Mouse (Mus musculus): ENCODE data around the gene Olfr1484. TPM values are rescaled to one million over a fixed set of nuclear protein-coding genes. Genes with fewer than 3 reads are reported as not detected.
"Not testable (repeated sequence)": the region's sequence is repeated elsewhere in the genome, so short reads cannot be mapped to it uniquely, and the experiment has no call there.

Olfr1484 gene
- polyA plus RNA-seq (2015; fragmentation: Nextera tagmentation; extraction: Ambion mirVana), result not detected in 2 replicates

DNA sequence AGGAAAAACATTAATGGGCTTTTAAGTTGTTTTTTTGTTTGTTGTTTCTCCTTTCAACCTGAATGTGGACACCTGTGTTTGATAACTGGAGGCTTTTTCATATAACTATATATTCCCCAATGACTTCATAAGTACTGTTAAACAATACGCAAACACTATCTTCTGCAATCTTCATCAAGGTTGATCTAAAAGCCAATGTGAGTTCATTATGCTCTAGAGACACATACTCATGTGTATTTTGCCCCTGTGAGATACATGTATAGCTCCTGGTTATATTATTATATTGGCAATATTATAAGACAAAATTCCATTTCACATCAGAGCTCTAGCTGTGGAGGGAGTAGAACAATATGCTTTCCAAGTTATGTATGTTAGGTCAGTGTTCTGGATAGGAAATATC, at the start of gene Olfr1484:
Gene Olfr1484 (plus strand): TSS at position 301 of the 400 bp plus-strand sequence.
- Histone ChIP-seq H3K27me3 (ENCODE audit: insufficient read depth, low read length) (no peaks in the 10 kb centered on the region), H3K36me3 (ENCODE audit: insufficient read depth, low read length) (no peaks in the 10 kb centered on the region), H3K9me3 (replicated peaks; ENCODE audit: low read length) (no peaks in the 10 kb centered on the region), H3K27ac (no peak within 1 kb of the TSS), H3K9ac (ENCODE audit: low read depth, low read length) (no peak within 1 kb of the TSS), H3K4me3 (replicated peaks; ENCODE audit: low read depth, low read length) (no peak within 1 kb of the TSS), H3K4me2 (ENCODE audit: low read length) (no peak within 1 kb of the TSS), H3K4me1 (replicated peaks; ENCODE audit: insufficient read depth, low read length) (no peaks in the 10 kb centered on the region)
- TF ChIP-seq CTCF (IDR thresholded peaks at IDR 0.05; ENCODE audit: low read depth), result no peak
- 93% methylated on average over 1 of the region's 1 CpGs for WGBS
- ATAC-seq (replicated peaks; ENCODE audit: low FRiP score, low read depth) (no peak), DNase-seq (ENCODE audit: low spot score) (no peak)

DNA sequence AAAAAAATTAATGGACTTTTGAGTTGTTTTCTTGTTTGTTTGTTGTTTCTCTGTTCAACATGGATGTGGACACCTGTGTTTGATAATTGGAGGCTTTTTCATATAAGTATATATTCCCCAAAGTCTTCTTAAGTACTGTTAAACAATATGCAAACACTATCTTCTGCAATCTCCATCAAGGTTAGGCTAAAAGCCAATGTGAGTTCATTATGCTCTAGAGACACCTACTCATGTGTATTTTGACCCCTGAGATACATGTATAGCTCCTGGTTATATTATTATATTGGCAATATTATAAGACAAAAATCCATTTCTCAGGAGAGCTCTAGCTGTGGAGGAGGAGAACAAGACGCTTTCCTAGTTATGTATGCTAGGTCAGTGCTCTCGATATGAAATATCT, 33.8 kb downstream of the Olfr1484 start, which contains the start of gene Olfr1487:
Gene Olfr1487 (plus strand): TSS at position 301 of the 400 bp plus-strand sequence.
- not testable (repeated sequence) for H3K4me2 ChIP-seq (ENCODE audit: low read length); ATAC-seq (replicated peaks; ENCODE audit: low FRiP score, low read depth); H3K4me3 ChIP-seq (replicated peaks; ENCODE audit: low read depth, low read length); H3K4me1 ChIP-seq (replicated peaks; ENCODE audit: insufficient read depth, low read length); H3K27me3 ChIP-seq (ENCODE audit: insufficient read depth, low read length); H3K36me3 ChIP-seq (ENCODE audit: insufficient read depth, low read length); H3K9ac ChIP-seq (ENCODE audit: low read depth, low read length); DNase-seq (ENCODE audit: low spot score); H3K27ac ChIP-seq; H3K9me3 ChIP-seq (replicated peaks; ENCODE audit: low read length)
- WGBS, result 82% methylated on average over 2 of the region's 2 CpGs

DNA sequence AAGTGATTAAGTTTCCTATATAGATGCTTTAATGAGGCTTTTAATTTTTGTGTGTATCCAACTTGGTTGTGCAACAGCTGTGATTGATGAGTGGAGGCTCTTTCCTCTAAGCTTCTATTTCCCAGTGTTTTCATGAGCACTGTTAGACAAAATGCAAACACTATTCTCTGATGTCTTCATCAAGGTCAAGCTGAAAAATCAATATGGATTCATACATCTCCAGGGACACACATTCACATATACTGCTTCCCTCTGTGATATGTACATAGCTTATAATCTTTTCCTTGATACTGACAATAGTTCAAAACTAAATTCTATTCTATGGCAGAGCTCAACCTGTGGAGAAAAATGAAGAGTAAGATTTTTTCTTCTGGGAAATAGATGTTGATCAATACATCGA, 48.0 kb downstream of the Olfr1484 start, which contains the start of gene Olfr1489:
Gene Olfr1489 (plus strand): TSS at position 301 of the 400 bp plus-strand sequence.
- Histone ChIP-seq H3K4me2 (ENCODE audit: low read length) (no peak within 1 kb of the TSS), H3K36me3 (ENCODE audit: insufficient read depth, low read length) (no peaks in the 10 kb centered on the region), H3K4me1 (replicated peaks; ENCODE audit: insufficient read depth, low read length) (no peaks in the 10 kb centered on the region), H3K9me3 (replicated peaks; ENCODE audit: low read length) (no peaks in the 10 kb centered on the region), H3K27ac (no peak within 1 kb of the TSS), H3K4me3 (replicated peaks; ENCODE audit: low read depth, low read length) (no peak within 1 kb of the TSS), H3K9ac (ENCODE audit: low read depth, low read length) (no peak within 1 kb of the TSS), H3K27me3 (ENCODE audit: insufficient read depth, low read length) (no peaks in the 10 kb centered on the region)
- ATAC-seq (replicated peaks; ENCODE audit: low FRiP score, low read depth) (no peak), DNase-seq (ENCODE audit: low spot score) (no peak)
- WGBS, result 84% methylated on average over 1 of the region's 1 CpGs
- no peak for TF ChIP-seq CTCF (IDR thresholded peaks at IDR 0.05; ENCODE audit: low read depth)

Small RNA genes within 50 kb of the gene (microRNA-seq; reads per million reads assigned to microRNA genes)
- gene Gm22323, result not detected
- gene Gm23931, result not detected

Other genes starting within 250 kb of the Olfr1484 start
- not detected in 2 replicates for gene Olfr1466, start 244.6 kb upstream of the Olfr1484 start, polyA plus RNA-seq (2015; fragmentation: Nextera tagmentation; extraction: Ambion mirVana)
- not detected in 2 replicates for gene Olfr1467, start 221.3 kb upstream of the Olfr1484 start, polyA plus RNA-seq (2015; fragmentation: Nextera tagmentation; extraction: Ambion mirVana)
- gene Olfr1469, start 175.7 kb upstream of the Olfr1484 start, polyA plus RNA-seq (2015; fragmentation: Nextera tagmentation; extraction: Ambion mirVana), result not detected in 2 replicates
- not detected in 2 replicates for gene Olfr1471, start 140.1 kb upstream of the Olfr1484 start, polyA plus RNA-seq (2015; fragmentation: Nextera tagmentation; extraction: Ambion mirVana)
- gene Olfr1472, start 127.4 kb upstream of the Olfr1484 start, polyA plus RNA-seq (2015; fragmentation: Nextera tagmentation; extraction: Ambion mirVana), result not detected in 2 replicates
- not detected in 2 replicates for gene Olfr1474, start 113.9 kb upstream of the Olfr1484 start, polyA plus RNA-seq (2015; fragmentation: Nextera tagmentation; extraction: Ambion mirVana)
- not detected in 2 replicates for gene Olfr1475, start 103.3 kb upstream of the Olfr1484 start, polyA plus RNA-seq (2015; fragmentation: Nextera tagmentation; extraction: Ambion mirVana)
- gene Olfr1477, start 83.0 kb upstream of the Olfr1484 start, polyA plus RNA-seq (2015; fragmentation: Nextera tagmentation; extraction: Ambion mirVana), result not detected in 2 replicates
- gene Olfr1480, start 55.6 kb upstream of the Olfr1484 start, polyA plus RNA-seq (2015; fragmentation: Nextera tagmentation; extraction: Ambion mirVana), result not detected in 2 replicates
- not detected in 2 replicates for gene Olfr1487, start 33.9 kb downstream of the Olfr1484 start, polyA plus RNA-seq (2015; fragmentation: Nextera tagmentation; extraction: Ambion mirVana)
- gene Olfr1489, start 48.1 kb downstream of the Olfr1484 start, polyA plus RNA-seq (2015; fragmentation: Nextera tagmentation; extraction: Ambion mirVana), result not detected in 2 replicates
- gene Olfr1490, start 67.6 kb downstream of the Olfr1484 start, polyA plus RNA-seq (2015; fragmentation: Nextera tagmentation; extraction: Ambion mirVana), result not detected in 2 replicates
- gene Olfr1491, start 113.8 kb downstream of the Olfr1484 start, polyA plus RNA-seq (2015; fragmentation: Nextera tagmentation; extraction: Ambion mirVana), result not detected in 2 replicates
- not detected in 2 replicates for gene Olfr1493-ps1, start 139.8 kb downstream of the Olfr1484 start, polyA plus RNA-seq (2015; fragmentation: Nextera tagmentation; extraction: Ambion mirVana)
- gene Olfr1494, start 156.2 kb downstream of the Olfr1484 start, polyA plus RNA-seq (2015; fragmentation: Nextera tagmentation; extraction: Ambion mirVana), result not detected in 2 replicates
- not detected in 2 replicates for gene Olfr1495, start 181.1 kb downstream of the Olfr1484 start, polyA plus RNA-seq (2015; fragmentation: Nextera tagmentation; extraction: Ambion mirVana)
- gene Olfr1496, start 194.4 kb downstream of the Olfr1484 start, polyA plus RNA-seq (2015; fragmentation: Nextera tagmentation; extraction: Ambion mirVana), result not detected in 2 replicates
- not detected in 2 replicates for gene Olfr1497, start 214.7 kb downstream of the Olfr1484 start, polyA plus RNA-seq (2015; fragmentation: Nextera tagmentation; extraction: Ambion mirVana)
- gene Olfr1499, start 235.9 kb downstream of the Olfr1484 start, polyA plus RNA-seq (2015; fragmentation: Nextera tagmentation; extraction: Ambion mirVana), result not detected in 2 replicates
- gene Olfr1500, start 247.0 kb downstream of the Olfr1484 start, polyA plus RNA-seq (2015; fragmentation: Nextera tagmentation; extraction: Ambion mirVana), result not detected in 2 replicates